Mouse (Mus musculus): Measurements from ENCODE around the gene Mup6.
"Not testable (repeated sequence)": the region's sequence is repeated elsewhere in the genome, so short reads cannot be mapped to it uniquely, and the experiment has no call there.

The Mup6 gene

DNA sequence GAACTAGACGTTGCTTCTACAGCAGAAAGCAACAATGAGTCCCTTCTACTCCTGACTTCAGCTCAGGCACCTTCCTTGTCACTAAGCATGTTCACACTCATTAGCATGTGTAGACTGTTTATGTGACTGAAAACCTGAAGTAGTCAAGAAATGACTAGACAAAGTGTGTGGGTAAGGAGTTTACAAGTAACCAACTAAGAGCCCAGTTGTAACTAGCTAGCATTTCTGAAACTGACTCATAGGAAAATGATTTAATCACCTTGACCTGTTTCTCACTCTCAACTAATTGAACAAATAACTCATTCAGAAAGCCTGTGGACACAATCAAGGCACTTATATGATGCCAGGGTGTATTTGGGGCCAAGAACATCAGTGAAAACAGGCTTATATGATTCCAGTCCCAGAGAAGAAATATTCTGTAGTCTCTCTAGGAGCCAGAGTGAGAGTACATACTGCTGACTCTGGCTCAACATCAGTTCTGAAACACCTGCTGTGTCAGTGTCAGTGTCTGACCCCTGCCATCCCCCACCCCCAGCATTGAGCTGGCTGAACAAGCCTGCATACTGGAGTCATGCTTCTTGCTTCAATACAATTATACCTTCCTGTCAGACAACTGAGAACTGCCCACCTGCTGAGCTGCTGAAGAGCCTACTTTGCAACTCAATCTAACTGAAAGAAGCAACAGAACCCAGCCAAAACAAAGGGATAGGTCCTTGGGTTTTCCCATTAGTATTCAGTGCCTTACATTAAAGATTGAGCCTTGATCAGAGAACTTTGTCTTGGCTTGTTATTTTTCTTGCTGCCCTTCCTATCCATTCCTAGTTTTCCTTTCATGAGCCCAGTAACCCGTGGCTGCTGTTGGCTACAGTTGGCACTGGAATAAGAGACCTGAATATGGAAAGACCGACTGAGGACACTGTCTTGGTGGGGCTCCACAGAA is at the start of gene Mup6:
TSS of gene Mup6 (plus strand) at position 890 of the 940 bp plus-strand sequence.
- no peak for DNase-seq (ENCODE audit: extremely low spot score, low read depth, low spot score)

DNA sequence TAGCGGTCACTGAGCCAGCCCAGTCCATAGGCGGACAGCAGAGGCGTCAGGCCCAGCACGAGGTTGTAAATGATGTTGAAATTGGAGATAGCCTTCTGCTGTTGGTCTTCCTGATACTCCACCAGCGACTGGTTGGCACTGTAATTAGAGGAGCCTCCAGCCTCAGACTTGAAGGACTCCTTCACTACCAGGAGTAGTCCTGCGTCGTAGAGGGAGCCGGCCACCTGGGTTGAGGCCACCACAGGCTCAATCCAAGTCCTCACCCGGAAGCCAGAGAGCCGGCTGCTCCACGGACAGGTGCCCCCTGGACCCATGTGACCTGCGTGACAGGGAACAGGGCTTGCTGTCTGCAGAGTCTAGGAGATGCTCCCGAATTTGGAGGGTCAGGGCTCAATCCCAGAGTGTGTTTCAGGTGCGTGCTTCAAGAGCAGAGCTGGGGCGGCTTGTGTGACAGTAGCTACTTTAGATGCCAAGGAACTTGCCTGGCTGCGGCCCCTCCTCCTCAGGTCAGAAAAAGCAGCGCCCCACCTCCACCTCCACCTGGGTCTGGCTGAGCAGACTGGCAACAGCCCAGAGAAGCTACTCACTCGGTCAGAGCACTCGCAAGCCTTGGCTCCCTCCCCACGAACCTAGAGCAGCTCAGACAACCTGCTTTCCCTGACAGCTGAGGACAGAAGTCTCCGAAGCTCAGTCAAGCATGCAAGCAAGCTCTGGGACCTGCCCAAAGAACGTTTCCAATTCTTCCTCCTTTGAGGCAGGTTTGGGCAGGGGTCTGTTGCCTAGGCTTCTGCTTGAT is 49.3 kb upstream of the Mup6 start, which contains the start of gene Slc46a2:
TSS of gene Slc46a2 (minus strand) at position 449 of the 796 bp plus-strand sequence.
- DNase-seq (ENCODE audit: extremely low spot score, low read depth, low spot score) = no peak

DNA sequence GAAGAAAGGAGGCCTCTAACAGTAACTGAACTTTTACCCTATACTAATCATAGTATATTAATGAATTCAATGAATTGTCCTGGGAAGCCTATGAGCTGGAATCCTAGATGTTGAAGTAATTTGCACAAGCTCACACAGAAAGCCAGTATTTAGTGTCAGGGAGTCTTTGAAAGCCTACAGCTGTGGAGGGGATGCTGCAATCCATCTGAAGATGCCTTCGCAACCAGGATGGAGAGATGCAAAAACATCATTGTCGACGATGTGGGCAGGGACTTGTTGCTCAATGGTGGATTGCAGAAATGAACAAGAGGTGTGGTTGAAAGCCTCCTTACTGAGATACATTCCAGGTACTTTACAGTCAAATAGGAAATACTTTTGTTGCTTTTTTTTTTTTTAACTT is 46.1 kb upstream of the Mup6 start:
- no peak for DNase-seq (ENCODE audit: extremely low spot score, low read depth, low spot score)

DNA sequence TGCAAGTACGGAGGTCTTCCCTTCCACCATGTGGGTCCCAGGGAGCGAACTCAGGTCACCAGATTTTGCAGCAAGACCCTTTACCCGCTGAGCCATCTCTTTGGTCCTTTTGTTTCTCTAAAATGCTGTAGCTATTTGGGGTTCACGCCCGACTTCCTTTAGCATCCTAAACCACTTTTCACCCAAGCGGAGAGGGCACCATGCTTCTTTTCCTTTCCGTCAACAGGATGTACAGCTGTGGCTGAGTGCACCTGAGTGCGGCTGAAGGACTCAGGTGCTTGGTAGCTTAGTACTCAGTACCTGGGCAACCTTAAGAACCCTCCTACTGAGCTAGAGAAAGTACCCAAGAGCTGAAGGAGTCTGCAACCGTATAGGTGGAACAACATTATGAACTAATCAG is 39.0 kb upstream of the Mup6 start:
- DNase-seq (ENCODE audit: extremely low spot score, low read depth, low spot score) = no peak

DNA sequence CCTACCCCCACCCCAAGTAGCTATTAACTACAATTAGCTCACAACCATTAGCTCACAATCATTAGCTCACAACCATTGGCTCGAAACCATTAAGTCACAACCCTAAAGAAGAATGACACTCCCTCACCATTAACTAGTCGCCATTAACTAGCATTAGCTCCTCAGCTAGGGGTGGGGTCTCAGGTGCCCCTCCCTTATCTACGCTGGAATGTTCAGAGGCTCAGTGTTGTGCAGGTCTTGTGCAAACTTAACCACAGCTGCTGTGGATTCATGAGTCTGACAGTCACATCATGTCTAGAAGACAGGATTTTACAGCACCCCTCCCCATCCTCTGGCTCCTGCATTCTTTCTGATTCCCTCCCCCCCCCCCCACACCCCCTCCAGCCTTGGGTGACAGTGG is 36.4 kb upstream of the Mup6 start:
- DNase-seq (ENCODE audit: extremely low spot score, low read depth, low spot score) = no peak

DNA sequence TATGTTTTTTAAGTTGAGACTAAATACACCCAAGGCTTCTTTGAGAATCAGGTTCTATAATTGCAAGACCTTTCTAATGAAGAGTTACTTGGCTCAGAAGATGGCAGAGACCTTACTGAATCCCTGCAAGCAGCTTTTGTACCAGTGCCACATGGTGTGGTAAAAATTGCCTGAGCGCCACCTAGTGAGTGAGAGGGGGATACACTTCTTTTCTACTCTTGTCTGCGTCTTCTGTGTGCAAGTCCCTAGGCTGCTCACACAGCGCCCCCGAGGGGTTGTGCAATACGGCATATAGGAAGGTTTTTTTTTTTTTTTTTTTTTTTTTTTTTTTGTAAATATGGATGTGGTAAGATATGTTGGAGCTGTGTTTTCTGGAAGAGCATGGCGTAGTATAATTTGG is 35.7 kb upstream of the Mup6 start:
- DNase-seq (ENCODE audit: extremely low spot score, low read depth, low spot score) = peak; percentile 16

DNA sequence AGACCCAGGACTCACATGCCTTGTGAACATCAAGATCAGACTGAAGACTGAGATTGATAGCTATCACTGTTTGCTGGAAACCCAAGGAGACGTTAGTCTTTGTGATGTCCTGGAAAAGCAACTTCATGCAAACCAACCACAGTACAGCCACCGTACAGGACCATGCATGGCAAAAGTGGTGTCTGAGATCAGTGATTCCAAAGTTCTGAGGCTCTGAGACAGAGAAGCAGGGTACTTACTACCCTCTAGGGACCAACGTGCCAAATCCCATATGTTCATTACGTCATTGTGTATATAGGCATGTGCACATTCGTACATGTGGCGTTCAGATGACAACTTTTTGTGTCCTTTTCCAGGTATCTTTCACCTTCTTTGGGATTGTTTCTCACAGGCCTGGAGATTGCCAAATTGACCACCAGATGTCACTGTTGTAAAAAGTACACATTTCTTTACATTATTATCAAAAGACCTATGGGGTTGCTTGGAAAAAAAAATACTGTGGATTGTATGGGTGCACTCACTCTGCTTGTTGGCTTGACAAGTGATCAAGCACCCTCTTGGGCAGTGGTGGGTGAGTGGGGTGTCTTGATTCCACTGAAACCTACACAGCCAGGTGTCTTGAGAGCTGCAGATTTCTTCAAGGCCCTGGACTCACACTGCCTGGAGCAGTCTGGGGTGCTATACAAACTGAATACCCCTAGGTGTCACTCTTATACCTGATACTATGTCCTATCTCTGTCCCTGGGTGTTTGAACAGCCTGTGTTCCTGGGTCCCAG is 31.4 kb upstream of the Mup6 start:
- DNase-seq (ENCODE audit: extremely low spot score, low read depth, low spot score) = peak; percentile 20

DNA sequence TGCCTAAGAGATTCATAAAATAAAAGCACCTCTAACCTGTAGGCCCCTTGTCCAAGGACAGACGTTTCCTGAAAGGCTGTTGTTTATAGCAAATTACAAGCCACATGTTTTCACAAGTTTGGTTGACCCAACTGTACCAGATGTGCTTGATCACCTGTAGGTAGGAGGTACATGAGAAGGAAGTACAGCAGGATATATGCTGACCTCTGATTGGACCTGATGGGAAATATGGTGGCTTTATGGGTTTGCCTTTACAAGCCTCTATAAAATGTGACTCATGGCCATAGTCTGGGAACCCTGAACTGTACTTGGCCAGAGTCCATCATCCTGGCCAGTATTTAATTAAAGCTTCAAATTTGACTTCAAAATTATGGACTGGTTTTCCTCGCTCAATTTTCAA is 26.6 kb upstream of the Mup6 start:
- no peak for DNase-seq (ENCODE audit: extremely low spot score, low read depth, low spot score)

DNA sequence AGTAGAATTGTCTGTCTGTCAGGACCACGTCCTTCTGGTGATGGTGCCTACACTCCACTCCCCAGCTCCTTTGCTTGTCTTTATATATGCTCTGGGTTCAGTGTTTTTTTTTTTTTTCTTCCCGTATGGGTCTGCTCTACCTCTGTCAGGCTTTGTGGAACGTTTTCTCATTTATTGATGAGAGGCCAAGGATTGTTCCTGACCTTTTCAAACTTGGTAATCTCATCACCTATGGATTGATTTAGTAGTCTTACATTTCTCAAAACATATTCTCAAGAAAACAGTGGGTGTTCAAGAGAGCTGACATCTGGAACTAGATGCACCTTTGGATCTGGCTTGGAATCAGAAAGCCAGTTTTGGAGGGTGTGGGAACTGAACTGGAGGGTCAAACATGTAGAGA is 3.5 kb upstream of the Mup6 start, which contains the start of gene Mup4:
TSS of gene Mup4 (minus strand) at position 101 of the 400 bp plus-strand sequence.
- DNase-seq (ENCODE audit: extremely low spot score, low read depth, low spot score) = no peak

DNA sequence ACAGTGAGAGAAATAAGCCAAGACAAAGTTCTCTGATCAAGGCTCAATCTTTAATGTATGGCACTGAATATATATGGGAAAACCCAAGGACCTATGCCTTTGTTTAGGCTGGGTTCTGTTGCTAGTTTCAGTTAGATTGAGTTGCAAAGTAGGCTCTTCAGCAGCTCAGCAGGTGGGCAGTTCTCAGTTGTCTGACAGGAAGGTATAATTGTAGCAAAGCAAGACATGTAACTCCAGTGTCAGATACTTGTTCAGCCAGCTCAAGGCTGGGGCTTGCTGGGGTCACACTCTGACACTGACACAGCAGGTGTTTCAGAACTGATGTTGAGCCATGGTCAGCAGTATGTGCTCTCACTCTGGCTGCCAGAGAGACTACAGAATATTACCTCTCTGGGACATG is 33.8 kb downstream of the Mup6 start:
- DNase-seq (ENCODE audit: extremely low spot score, low read depth, low spot score) = not testable (repeated sequence)

DNA sequence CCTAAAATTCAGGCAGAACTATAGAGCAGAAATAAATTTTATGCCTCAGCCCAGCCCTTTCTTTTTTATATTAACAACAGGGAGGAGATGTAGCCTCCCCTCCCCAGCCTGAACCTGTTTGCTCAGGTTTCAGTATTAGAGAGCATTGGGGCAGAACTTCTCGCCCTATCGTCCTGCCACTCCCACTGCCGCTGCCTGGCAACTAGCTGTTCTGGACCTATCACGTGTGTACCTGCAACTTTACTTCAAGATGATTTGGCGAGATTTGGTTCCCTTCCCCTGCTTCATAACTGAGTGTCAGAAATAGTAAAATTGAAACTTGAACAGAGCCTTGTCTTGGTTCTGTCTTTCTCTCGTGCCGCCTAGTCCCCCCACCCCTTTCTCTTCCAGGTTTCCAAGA is 56.0 kb downstream of the Mup6 start:
- not testable (repeated sequence) for DNase-seq (ENCODE audit: extremely low spot score, low read depth, low spot score)

DNA sequence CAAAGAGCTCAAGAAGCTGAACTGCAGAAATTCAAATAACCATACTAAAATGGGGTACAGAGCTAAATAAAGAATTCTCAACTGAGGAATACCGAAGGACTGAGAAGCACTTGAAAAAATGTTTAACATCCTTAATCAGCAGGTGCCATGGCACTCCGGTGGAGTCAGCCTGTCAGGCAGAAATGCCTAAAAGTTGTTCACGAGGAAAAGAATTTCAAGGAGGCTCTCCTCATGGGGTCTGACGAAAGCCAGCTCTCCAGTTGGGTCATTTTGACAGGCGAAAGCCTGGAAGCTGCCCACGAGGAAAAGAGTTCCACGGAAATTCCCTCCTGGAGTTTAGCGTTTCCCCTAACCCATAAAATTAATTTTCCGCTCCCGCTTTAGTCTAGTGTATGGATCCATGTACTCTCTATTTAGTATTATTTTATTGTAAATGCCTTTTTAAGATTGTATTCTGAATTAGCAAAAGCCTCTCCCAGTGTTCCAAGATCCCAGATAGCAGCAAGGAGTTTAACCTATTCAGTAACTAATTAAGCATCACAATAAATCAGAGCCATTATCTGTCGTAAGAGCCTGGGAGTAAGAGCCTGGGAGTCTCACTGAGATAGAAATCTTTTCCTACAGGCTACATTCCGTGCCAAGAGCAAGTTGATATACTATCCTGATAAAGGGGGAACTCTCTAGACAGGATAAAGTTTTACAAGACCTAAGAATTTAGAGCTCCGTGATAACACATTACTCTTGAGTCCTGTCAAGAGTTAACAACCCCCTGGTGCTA is 65.4 kb downstream of the Mup6 start:
- not testable (repeated sequence) for DNase-seq (ENCODE audit: extremely low spot score, low read depth, low spot score)
